Mouse (Mus musculus) G1E (cell line): ENCODE results near the gene Ssbp3. TPM values are rescaled to one million over a fixed set of nuclear protein-coding genes. Genes with fewer than 3 reads are reported as not detected.
A peak's percentile ranks its signal among the peaks of the same experiment; 100 is the strongest.

ENCODE experiments used
- ATAC-seq: 2 replicates; pipeline ENCODE4 v1.8.0; 2016; ENCODE audit warnings: mild to moderate bottlenecking; ENCODE audit not compliant: insufficient number of reproducible peaks, poor library complexity, low FRiP score, severe bottlenecking; ENCODE audit errors: extremely low read depth
- DNase-seq: peaks from one replicate; pipeline ENCODE4 v3.0.0; 2012; ENCODE audit warnings: low spot score
- H3K27me3 ChIP-seq: 2 replicates; pipeline ENCODE4 v1.6.1; 2012; ENCODE audit warnings: mild to moderate bottlenecking, low read length, inconsistent platforms; ENCODE audit not compliant: insufficient read depth
- H3K36me3 ChIP-seq: replicated peaks from 2 replicates; pipeline ENCODE3; 2012; ENCODE audit warnings: mild to moderate bottlenecking, inconsistent platforms
- H3K4me1 ChIP-seq: 2 replicates; pipeline ENCODE4 v1.6.1; 2012; ENCODE audit warnings: low read depth, low read length, inconsistent platforms, mixed read lengths; ENCODE audit not compliant: insufficient read depth
- H3K4me3 ChIP-seq: 2 replicates; pipeline ENCODE4 v1.5.1; 2012; ENCODE audit warnings: low read depth, mild to moderate bottlenecking, inconsistent platforms, low read length, moderate library complexity, mixed read lengths
- H3K9me3 ChIP-seq: replicated peaks from 2 replicates; pipeline ENCODE4 v1.6.1; 2012; ENCODE audit warnings: inconsistent platforms
- CTCF ChIP-seq: IDR thresholded peaks from 2 replicates; pipeline ENCODE4 v1.5.1; 2012; ENCODE audit warnings: low read depth, low read length, inconsistent platforms, mixed read lengths
- GATA1 ChIP-seq: IDR thresholded peaks from 2 replicates; pipeline ENCODE4 v1.6.1; 2012; ENCODE audit warnings: borderline replicate concordance, low read length, inconsistent platforms, mixed read lengths
- GATA2 ChIP-seq: IDR thresholded peaks from 2 replicates; pipeline ENCODE4 v1.6.1; 2012; ENCODE audit warnings: low read depth, low read length, inconsistent platforms, borderline replicate concordance
- POLR2AphosphoS5 ChIP-seq: IDR thresholded peaks from 2 replicates; pipeline ENCODE4 v1.6.1; 2012; ENCODE audit warnings: low read depth, low read length, inconsistent platforms; ENCODE audit not compliant: insufficient replicate concordance
- TAL1 ChIP-seq: conservative IDR thresholded peaks from 2 replicates; pipeline ENCODE4 v1.6.1; 2012; ENCODE audit warnings: low read depth, low read length, inconsistent platforms, mixed read lengths
- polyA plus RNA-seq: library from polyadenylated mRNA; stranded (reverse); fragments of >175 nt; gene quantifications from 2 replicates; pipeline ENCODE4 v1.2.3, GENCODE M21; 2012
- total RNA-seq, 2 experiments: library from RNA; stranded (forward) in 1 of 2; stranded (reverse) in 1 of 2; fragments of 200-1000 nt in 1 of 2; fragments of >200 nt in 1 of 2; fragmentation: Nextera tagmentation in 1 of 2; gene quantifications; 2 replicates each; pipeline ENCODE4 v1.2.3; 2014 to 2017

Gene Ssbp3
- total and polyA plus RNA-seq, 3 experiments: 46.6 to 685 (median 232) TPM

GRCm38 (mm10) chr4:106951455-106951854 lies 41.0 kb downstream of the Ssbp3 start:
- Histone ChIP-seq H3K27me3 (no peaks in the 10 kb centered on the region), H3K9me3 (no peaks in the 10 kb centered on the region), H3K4me1 (peaks cover 93% of the 10 kb centered on the region), H3K4me3 (no peak overlapping the region), H3K36me3 (peaks cover 95% of the 10 kb centered on the region)
- TF ChIP-seq CTCF (no peak), GATA1 (no peak), POLR2AphosphoS5 (no peak), TAL1 (no peak), GATA2 (no peak)
- DNase-seq (no peak), ATAC-seq (no peak)

DNA sequence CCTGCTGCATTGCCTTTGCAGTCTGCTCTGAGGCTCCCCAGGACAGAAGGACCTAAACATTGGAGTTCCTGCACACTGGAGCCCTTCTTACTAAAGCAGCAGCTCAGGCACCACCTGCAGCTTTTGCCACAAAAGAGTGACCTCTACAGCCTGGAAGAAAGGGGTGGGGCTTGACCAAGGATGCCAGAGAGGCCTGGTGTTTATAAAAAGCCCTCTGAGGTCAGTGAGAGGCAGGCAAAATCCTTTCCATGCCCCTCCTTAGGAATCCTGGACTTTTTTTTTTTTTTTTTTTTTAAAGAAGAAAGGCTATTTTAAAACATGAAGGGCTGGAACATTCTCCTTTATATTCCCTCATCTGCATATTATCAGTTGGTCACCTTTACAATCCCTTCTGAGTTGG lies 42.7 kb downstream of the Ssbp3 start:
- Histone ChIP-seq H3K27me3 (no peaks in the 10 kb centered on the region), H3K9me3 (no peaks in the 10 kb centered on the region), H3K36me3 (peaks cover 94% of the 10 kb centered on the region), H3K4me1 (peaks cover 90% of the 10 kb centered on the region), H3K4me3 (no peak overlapping the region)
- no peak for TF ChIP-seq GATA1
- no peak for TF ChIP-seq CTCF
- TF ChIP-seq POLR2AphosphoS5: no peak
- DNase-seq (no peak), ATAC-seq (no peak)

DNA sequence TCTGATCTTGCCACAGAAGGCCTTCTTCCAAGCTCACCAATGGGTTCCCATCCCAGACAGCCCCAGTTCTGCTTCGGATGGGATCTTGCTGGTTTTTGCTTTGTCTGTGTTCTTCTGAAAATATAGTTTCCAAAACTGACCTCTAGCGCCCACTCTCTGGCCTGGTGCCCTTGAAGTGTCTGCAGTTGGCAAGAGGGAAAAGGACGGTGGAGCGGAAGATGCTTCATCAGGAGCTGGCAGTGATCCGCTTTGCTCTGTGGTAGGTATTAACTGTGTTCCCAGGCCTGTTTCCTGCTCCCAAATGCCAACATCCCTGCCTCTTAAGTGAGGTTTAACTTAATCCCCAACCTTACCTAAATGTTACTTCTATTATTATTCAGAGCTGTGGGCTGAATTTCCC lies 43.3 kb downstream of the Ssbp3 start:
- peaks cover 94% of the 10 kb centered on the region for H3K36me3 ChIP-seq
- no peaks in the 10 kb centered on the region for H3K27me3 ChIP-seq
- TF ChIP-seq POLR2AphosphoS5 (no peak), CTCF (no peak), GATA2 (no peak), TAL1 (no peak), GATA1 (no peak)
- peaks cover 90% of the 10 kb centered on the region for H3K4me1 ChIP-seq
- ATAC-seq (no peak), DNase-seq (no peak)
- H3K4me3 ChIP-seq: no peak overlapping the region
- no peaks in the 10 kb centered on the region for H3K9me3 ChIP-seq

DNA sequence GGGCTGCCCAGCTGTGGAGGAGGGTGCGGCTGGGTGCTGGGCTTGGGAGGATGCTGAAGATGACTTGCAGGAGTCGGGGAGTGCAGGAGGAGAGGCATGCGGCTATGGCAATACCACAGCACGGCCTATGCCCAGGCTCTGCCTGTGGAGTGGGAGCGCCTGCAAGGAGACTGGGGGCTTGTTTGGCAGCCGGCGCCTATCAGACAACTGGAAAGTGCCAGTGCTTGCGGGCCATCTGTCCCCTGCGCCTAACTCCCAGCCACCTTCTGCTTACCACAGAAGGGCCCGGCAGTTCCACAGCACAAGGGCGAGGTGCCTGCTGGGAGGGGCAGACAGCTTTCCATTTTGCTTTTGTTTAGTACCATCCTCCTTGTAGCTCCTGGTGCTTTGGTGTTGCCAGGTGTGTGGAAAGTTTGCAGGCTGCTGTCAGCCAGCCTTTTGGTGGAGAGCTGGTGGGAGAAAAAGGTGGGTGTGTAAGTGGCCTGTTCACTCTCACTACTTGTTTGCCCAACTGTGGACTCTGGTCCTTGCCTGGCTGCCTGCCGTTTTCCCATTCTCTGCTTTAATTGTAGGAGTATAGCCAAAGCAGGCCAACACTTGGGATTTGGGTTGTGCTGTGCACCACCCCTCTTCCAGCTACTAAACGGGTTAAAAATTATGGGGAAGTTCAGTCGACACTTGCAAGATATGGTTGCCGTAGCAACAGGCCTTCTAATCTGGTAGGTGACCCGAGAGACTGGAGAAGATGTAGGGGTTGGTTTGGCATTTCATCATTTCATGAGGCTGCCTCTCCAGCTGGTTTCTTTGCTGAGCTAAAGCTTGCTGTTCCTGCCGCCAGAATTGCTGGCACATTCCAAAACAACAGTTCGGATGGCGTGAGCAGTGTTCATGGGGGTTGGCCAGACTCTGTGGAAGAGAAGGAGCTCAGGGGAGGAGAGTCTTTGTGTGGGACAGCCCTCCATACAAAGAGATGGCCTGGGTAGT lies 45.5 kb downstream of the Ssbp3 start:
- peaks cover 86% of the 10 kb centered on the region for H3K4me1 ChIP-seq
- ATAC-seq: peak; percentile 58
- H3K27me3 ChIP-seq: no peaks in the 10 kb centered on the region
- H3K4me3 ChIP-seq: peak overlapping the region; percentile 58; the same call in 1 of the 2 replicates
- H3K36me3 ChIP-seq: peaks cover 93% of the 10 kb centered on the region
- H3K9me3 ChIP-seq: no peaks in the 10 kb centered on the region
- DNase-seq: peak; percentile 67
- TF ChIP-seq GATA2 (no peak), TAL1 (no peak), CTCF (no peak), GATA1 (no peak), POLR2AphosphoS5 (no peak)

DNA sequence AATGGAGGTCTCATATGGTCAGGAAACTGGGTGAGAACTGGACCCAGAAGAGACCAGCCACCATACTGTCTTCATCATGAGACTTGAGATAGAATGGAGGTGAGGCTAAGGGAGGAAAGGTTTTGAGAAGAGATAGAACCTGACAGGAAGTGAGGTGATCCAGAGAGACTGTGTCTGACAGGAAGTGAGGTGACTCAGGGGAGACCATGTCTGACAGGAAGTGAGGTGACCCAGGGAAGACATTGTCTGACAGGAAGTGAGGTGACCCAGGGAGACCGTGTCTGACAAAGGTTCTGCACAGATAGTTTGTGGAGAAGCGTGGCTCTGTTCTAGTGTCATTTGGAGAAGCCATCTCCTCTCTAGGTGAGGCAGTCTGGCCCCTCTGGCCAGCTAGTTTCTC lies 47.6 kb downstream of the Ssbp3 start:
- no peaks in the 10 kb centered on the region for H3K27me3 ChIP-seq
- H3K4me1 ChIP-seq: peaks cover 85% of the 10 kb centered on the region
- H3K36me3 ChIP-seq: peaks cover 97% of the 10 kb centered on the region
- ATAC-seq (no peak), DNase-seq (no peak)
- no peaks in the 10 kb centered on the region for H3K9me3 ChIP-seq
- TF ChIP-seq GATA2 (no peak), CTCF (no peak), GATA1 (no peak), TAL1 (no peak), POLR2AphosphoS5 (no peak)
- H3K4me3 ChIP-seq: no peak overlapping the region

- Histone ChIP-seq H3K36me3 (peaks cover 97% of the 10 kb centered on the region), H3K4me1 (peaks cover 83% of the 10 kb centered on the region), H3K27me3 (no peaks in the 10 kb centered on the region), H3K4me3 (no peak overlapping the region), H3K9me3 (no peaks in the 10 kb centered on the region)
- DNase-seq (no peak), ATAC-seq (no peak)
- no peak for TF ChIP-seq TAL1
- no peak for TF ChIP-seq GATA2
- TF ChIP-seq POLR2AphosphoS5: no peak
- no peak for TF ChIP-seq GATA1
- no peak for TF ChIP-seq CTCF
Measured at GRCm38 (mm10) chr4:106958561-106958960, 48.1 kb downstream of the Ssbp3 start.
